Mouse (Mus musculus): Measurements from ENCODE around the gene Astn1.

DNA sequence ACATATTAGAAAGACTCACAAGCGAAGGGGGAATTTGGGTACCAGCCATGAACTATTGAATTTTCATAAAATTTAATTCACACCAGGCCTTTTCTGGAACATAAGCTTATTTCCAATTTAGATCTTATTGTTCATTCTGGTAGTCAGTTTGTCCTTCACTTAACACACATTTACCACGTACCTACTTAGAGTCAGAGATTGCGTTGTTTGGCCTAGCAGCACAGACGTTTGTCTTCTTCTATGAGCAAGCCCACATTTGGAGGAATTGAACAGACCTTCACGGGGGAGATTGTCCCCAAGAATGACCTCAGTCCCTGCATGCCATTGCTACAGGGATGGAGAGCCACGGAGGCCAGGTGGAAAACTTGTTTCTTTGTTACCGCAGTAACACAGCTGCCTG lies 211.5 kb downstream of the Astn1 start:
- TF ChIP-seq MAFK (IDR thresholded peaks at IDR 0.05; ENCODE audit: insufficient replicate concordance, low read length): no peak
- TF ChIP-seq BHLHE40 (IDR thresholded peaks at IDR 0.05; ENCODE audit: low read depth, low read length): no peak

Data from CH12.LX (cell line).